Mouse (Mus musculus) B cell, adult 62 days (primary cell): Measurements from ENCODE around the gene Hist2h3c2. TPM values are rescaled to one million over a fixed set of nuclear protein-coding genes. Genes with fewer than 3 reads are reported as not detected.

ENCODE experiments used
- total RNA-seq: library from RNA; stranded (reverse); gene quantifications from 4 replicates; pipeline ENCODE4 v1.2.4, GENCODE M21; 2023

Hist2h3c2 gene
- 0.88 to 3.2 TPM (median 2.5 TPM) in 4 replicates for total RNA-seq

DNA sequence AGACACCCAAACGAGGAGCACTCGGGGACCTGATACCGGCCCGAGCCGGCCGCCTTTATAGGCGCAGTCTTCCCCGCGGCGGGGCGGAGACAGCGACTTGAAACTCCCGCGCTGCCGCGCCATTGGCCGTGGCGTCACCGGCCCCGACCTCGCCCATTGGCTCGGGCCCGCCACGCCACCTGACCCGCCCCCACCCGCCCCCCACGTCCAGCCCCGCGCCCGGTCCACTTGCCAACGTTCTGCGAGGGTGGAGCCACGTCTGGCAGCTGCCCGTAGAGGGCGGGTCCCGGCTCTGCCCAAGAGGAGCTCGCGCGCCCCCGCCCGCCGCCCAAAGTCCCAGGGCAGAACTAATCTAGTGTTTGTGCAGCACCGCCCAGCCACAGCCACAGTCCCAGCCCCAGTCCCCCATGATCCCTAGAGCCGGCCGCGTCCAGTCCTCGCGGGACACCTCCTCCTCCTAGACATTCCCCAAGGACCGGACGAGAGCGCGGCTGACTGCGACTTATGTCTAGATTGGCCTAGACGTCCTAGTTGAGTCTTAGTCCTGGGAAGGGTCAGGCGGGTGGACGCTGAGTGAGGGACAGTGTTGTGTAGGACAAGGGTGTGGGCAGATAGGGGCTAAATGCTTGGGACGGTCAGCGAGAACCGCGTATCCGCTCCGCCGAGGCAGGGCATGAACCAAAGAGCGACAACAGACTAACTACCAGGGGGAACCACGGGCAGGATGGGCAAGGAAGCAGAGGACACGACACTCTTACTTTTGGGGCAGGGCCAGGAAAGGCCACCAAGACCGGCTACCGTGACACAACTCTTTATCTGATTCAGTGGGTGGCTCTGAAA, at the start of gene Hist2h3c2:
Hist2h3c2 (minus strand) TSS at position 174 of the 840 bp plus-strand sequence.

DNA sequence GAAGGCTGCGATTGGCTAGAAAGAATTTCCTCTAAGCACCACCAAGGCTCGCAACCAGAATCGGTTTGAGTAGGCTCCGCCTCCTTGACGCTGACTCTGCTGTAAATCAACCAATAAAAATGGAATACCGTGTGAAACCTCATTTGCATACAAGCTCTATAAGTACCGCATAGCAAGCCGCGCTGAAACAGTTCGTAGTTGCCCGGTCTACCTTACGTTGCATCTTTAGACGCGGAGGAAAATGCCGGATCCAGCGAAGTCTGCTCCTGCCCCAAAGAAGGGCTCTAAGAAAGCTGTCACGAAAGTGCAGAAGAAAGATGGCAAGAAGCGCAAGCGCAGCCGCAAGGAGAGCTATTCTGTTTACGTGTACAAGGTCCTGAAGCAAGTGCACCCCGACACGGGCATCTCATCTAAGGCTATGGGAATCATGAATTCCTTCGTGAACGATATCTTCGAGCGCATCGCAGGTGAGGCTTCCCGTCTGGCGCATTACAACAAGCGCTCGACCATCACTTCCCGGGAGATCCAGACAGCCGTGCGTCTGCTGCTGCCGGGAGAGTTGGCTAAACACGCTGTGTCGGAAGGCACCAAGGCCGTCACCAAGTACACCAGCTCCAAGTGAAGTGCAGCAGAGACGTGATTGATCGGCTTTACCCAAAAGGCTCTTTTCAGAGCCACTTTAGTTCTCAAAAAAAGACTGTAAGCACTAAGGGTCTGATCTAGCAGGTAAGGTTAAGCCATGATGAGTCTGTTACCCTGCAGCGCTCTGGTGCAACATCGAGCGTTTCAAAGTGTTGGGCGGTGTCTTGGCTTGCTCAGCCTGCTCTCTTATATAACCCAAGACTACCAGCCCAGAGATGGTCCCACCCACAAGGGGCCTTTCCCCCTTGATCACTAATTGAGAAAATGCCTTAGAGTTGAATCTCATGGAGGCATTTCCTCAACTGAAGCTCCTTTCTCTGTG, 30.9 kb upstream of the Hist2h3c2 start, which contains the start of gene Hist2h2bb:
Hist2h2bb (plus strand) TSS at position 242 of the 964 bp plus-strand sequence.

DNA sequence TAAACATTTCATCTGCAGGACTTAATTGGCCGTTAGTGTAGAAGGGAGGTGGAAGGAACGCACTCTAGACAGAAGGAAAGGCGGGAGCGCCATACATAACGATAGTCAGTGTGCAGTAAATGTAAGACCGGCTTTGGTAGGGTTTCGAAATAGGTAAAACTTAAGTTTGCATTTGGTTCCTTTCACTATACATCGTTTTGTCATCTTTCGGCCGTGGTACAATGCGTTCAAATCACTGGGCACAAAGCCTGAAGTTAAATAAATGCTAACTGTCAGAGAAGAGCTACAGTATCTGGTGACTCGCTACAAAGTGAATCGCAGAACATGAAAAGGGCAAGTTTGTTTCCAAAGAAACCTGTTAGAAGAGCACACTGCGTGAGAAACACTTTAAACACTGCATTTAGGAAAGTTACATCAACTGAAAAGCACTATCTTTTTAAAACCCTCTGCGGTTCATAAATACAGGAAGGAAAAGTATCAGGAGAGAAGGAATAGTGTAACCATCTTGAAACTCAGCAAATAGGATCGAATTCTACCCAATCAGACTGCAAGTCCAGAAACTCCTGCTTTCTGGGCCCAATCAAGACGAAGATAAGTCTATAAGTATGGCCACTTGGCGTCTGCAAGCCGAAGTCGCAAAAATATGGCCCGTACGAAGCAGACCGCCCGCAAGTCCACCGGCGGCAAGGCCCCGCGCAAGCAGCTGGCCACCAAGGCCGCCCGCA, 29.3 kb upstream of the Hist2h3c2 start, which contains the start of gene Hist2h3b:
Hist2h3b (plus strand) TSS at position 604 of the 725 bp plus-strand sequence.

DNA sequence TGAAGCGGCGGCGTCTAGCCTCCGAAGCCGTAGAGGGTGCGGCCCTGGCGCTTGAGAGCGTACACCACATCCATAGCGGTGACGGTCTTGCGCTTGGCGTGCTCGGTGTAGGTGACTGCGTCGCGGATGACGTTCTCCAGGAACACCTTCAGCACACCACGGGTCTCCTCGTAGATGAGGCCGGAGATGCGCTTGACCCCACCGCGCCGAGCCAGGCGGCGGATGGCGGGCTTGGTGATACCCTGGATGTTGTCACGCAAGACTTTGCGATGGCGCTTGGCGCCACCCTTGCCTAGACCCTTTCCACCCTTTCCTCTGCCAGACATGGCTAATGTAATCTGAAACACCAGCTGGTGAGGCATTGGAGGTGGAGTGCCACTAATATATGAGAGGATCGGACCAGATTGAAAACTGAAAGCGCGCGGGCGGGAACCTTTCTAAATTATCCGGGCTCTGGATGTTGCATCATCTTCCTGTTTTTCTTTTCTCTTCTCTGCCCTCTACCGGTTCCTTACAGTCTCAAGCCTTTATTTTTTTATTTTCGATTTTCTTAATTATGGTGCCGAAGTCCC, 24.1 kb upstream of the Hist2h3c2 start, which contains the start of gene Hist2h4:
Hist2h4 (minus strand) TSS at position 333 of the 572 bp plus-strand sequence.

DNA sequence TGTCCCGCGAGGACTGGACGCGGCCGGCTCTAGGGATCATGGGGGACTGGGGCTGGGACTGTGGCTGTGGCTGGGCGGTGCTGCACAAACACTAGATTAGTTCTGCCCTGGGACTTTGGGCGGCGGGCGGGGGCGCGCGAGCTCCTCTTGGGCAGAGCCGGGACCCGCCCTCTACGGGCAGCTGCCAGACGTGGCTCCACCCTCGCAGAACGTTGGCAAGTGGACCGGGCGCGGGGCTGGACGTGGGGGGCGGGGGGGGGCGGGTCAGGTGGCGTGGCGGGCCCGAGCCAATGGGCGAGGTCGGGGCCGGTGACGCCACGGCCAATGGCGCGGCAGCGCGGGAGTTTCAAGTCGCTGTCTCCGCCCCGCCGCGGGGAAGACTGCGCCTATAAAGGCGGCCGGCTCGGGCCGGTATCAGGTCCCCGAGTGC, 7.5 kb upstream of the Hist2h3c2 start, which contains the start of gene Hist2h3c1:
Hist2h3c1 (plus strand) TSS at position 259 of the 430 bp plus-strand sequence.

DNA sequence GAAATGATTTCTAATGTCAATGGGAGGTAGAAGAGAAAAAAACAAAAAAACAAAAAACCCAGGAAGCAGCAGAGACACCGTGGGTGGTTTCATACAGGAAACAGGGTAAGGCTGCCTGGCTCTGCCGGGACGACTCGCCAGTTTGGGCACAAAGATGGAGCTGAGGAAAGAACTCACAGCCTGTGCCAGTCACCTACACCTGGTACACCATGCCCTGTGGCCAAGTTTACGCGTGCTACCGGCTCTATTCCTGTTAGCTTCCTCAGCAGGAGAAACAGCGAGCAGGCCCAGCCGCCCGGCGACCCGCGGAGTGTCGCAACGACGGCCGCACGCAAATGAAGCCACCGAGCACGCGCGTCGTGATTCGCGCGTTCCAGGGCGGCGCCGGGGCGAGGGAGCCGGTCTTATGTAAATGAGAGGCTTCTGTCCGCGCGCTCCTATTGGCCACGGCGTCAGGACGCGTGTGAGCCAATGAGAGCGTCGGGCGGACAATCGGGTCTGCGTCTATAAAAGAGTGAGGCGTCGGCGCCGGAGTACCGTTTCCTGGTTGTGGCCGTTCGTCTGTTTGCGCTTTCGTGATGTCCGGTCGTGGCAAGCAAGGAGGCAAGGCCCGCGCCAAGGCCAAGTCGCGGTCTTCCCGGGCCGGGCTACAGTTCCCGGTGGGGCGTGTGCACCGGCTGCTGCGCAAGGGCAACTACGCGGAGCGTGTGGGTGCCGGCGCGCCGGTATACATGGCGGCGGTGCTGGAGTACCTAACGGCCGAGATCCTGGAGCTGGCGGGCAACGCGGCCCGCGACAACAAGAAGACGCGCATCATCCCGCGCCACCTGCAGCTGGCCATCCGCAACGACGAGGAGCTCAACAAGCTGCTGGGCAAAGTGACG, 6.3 kb upstream of the Hist2h3c2 start, which contains the start of gene Hist2h2aa1:
Hist2h2aa1 (plus strand) TSS at position 495 of the 884 bp plus-strand sequence.

DNA sequence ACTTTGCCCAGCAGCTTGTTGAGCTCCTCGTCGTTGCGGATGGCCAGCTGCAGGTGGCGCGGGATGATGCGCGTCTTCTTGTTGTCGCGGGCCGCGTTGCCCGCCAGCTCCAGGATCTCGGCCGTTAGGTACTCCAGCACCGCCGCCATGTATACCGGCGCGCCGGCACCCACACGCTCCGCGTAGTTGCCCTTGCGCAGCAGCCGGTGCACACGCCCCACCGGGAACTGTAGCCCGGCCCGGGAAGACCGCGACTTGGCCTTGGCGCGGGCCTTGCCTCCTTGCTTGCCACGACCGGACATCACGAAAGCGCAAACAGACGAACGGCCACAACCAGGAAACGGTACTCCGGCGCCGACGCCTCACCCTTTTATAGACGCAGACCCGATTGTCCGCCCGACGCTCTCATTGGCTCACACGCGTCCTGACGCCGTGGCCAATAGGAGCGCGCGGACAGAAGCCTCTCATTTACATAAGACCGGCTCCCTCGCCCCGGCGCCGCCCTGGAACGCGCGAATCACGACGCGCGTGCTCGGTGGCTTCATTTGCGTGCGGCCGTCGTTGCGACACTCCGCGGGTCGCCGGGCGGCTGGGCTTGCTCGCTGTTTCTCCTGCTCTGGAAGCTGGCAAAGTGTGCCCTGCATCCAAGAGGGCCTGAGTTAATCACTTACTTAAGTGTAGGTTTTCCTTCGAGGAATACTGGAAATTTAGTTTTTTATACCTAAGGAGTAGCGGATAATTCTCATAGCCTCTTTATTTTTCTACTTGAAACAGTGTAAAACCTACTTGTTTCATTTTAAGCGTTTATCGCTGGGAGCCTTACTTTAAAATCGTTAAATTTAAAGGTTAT, 1.2 kb upstream of the Hist2h3c2 start, which contains the start of gene Hist2h2aa2:
Hist2h2aa2 (minus strand) TSS at position 328 of the 850 bp plus-strand sequence.

DNA sequence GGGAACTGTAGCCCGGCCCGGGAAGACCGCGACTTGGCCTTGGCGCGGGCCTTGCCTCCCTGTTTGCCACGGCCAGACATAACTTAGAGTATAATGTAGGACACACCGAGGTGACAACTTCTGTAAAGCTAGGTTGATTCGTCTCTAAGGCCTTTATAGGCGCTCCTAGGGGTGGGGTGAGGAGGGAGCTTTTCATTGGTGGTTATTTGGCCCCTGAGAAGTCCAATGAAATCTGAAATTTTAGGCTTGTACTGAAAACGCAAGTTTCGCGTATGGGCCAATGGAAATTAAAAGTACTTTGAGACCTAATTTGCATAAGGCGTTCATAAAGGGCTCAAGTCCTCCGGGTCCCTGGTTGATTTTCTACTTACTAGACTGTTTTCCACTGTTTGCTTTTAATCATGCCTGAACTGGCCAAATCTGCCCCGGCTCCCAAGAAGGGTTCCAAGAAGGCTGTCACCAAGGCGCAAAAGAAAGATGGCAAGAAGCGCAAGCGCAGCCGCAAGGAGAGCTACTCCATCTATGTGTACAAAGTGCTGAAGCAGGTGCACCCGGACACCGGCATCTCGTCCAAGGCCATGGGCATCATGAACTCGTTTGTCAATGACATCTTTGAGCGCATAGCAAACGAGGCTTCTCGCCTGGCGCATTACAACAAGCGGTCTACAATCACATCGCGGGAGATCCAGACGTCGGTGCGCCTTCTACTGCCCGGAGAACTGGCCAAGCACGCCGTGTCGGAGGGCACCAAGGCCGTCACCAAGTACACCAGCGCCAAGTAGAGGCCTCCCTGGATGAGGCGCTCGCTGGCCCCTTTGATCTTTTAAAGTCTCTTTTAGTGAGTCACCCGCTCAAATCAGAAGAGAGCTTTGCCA, 17.9 kb downstream of the Hist2h3c2 start, which contains the start of the genes Hist2h2ac and Hist2h2be:
Hist2h2ac (minus strand) TSS at position 116 of the 875 bp plus-strand sequence.
Hist2h2be (plus strand) TSS at position 355 of the 875 bp plus-strand sequence.

DNA sequence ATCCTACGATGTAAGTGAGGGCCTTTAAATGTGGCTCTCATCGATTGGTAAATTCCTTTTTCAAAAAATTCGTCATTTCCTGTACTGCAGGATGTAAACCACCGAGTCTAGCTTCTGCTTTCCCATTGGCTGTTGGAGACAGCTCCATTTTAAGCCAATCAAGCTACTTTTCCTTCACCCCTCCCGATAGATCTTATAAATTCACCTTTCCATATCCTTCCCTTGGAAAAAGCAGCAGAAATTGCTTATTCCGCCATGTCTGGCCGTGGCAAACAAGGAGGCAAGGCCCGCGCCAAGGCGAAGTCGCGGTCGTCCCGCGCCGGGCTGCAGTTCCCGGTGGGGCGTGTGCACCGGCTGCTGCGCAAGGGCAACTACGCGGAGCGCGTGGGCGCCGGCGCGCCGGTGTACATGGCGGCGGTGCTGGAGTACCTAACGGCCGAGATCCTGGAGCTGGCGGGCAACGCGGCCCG, 19.2 kb downstream of the Hist2h3c2 start, which contains the start of the genes Bola1 and Hist2h2ab:
Bola1 (minus strand) TSS at position 49 of the 470 bp plus-strand sequence.
Hist2h2ab (plus strand) TSS at position 205 of the 470 bp plus-strand sequence.

Other genes starting within 250 kb of the Hist2h3c2 start
- gene Plekho1, start 243.1 kb downstream of the Hist2h3c2 start, total RNA-seq, result 189 to 205 TPM (median 195 TPM) in 4 replicates
- gene Vps45, start 180.7 kb downstream of the Hist2h3c2 start, total RNA-seq, result 11.6 to 26.4 TPM (median 18.2 TPM) in 4 replicates
- 47.2 to 62.4 TPM (median 53.9 TPM) in 4 replicates for gene Otud7b, start 134.6 kb downstream of the Hist2h3c2 start, total RNA-seq
- gene Mtmr11, start 77.1 kb downstream of the Hist2h3c2 start, total RNA-seq, result 1.3 to 3.2 TPM (median 2.4 TPM) in 4 replicates
- 85.7 to 87.5 TPM (median 86.2 TPM) in 4 replicates for gene Sf3b4, start 66.8 kb downstream of the Hist2h3c2 start, total RNA-seq
- 2.4 to 3.8 TPM (median 3.1 TPM) in 4 replicates for gene Sv2a, start 58.0 kb downstream of the Hist2h3c2 start, total RNA-seq
- 7.2 to 11.9 TPM (median 10.7 TPM) in 4 replicates for gene Bola1, start 19.4 kb downstream of the Hist2h3c2 start, total RNA-seq
- 2.1 to 10.6 TPM (median 3.9 TPM) in 4 replicates for gene Hist2h2ab, start 19.3 kb downstream of the Hist2h3c2 start, total RNA-seq
- gene Hist2h2ac, start 18.2 kb downstream of the Hist2h3c2 start, total RNA-seq, result 96.9 to 100 TPM (median 98.5 TPM) in 4 replicates
- gene Hist2h2be, start 18.0 kb downstream of the Hist2h3c2 start, total RNA-seq, result 4.1 to 5.4 TPM (median 4.6 TPM) in 4 replicates
- gene Hist2h2aa2, start 1.1 kb upstream of the Hist2h3c2 start, total RNA-seq, result 616 to 700 TPM (median 656 TPM) in 4 replicates
- gene Hist2h2aa1, start 6.4 kb upstream of the Hist2h3c2 start, total RNA-seq, result 5.5 to 24.6 TPM (median 10.3 TPM) in 3 of 4 replicates, not detected in the other
- gene Hist2h3c1, start 7.6 kb upstream of the Hist2h3c2 start, total RNA-seq, result not detected in 4 replicates
- 48.7 to 60.4 TPM (median 57.4 TPM) in 4 replicates for gene Hist2h4, start 24.2 kb upstream of the Hist2h3c2 start, total RNA-seq
- gene Hist2h3b, start 29.5 kb upstream of the Hist2h3c2 start, total RNA-seq, result 132 to 189 TPM (median 159 TPM) in 4 replicates
- 175 to 207 TPM (median 186 TPM) in 4 replicates for gene Hist2h2bb, start 30.6 kb upstream of the Hist2h3c2 start, total RNA-seq
- gene Fcgr1, start 54.8 kb upstream of the Hist2h3c2 start, total RNA-seq, result 0.30 to 1.0 TPM (median 0.38 TPM) in 4 replicates
- not detected in 4 replicates for gene BC107364, start 213.2 kb upstream of the Hist2h3c2 start, total RNA-seq